In the genomic region with DNA sequence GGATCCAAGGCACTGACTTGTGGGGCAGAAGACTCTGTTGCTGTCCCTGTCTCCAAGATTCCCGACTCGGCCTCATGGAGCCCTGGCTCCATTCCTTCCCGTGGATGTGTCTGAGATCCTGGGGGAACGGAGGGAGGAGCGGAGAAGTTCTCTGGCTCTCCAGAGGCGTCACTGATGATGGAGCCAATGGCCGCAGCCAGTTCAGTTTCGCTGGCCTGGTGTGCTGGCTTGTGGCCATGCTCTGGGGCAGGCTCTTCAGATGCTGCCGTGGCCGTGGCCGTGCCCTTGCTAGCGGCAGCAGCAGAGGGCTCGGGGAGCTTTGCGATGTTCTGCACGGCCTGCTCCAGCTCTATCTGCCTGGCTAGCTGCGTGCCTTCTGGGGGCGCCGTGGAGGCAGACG, we compare ENCODE assay signal across 24 mouse cellular contexts. TPM values are rescaled to one million over a fixed set of nuclear protein-coding genes. Genes with fewer than 3 reads are reported as not detected.
DNase-seq lines count a peak whose midpoint lies in the region; ATAC-seq and TF ChIP-seq lines count a peak whose summit lies in the region.
"Had no signal": no experiment of that assay in that cellular context is flagged by ENCODE, and none has a peak within 500 bp of the region (broad histone marks: within the 10 kb centered on the region; RNA-seq: fewer than 3 reads in every experiment).

No protein-coding gene starts in this region.

- no peak overlapping the region for H3K9ac ChIP-seq in heart, embryonic 14.5 days (ENCODE audit: low read length)
- H3K9ac ChIP-seq in heart, embryonic 12.5 days, result no peak overlapping the region
- H3K9ac ChIP-seq in liver, embryonic 14.5 days (replicated peaks), result no peak overlapping the region
- H3K9ac ChIP-seq in liver, embryonic 11.5 days (ENCODE audit: low read depth, low read length), result no peak overlapping the region
- H3K9ac ChIP-seq in midbrain, postnatal 0 days (replicated peaks; ENCODE audit: low read length, poor library complexity, severe bottlenecking), result no peak overlapping the region
- H3K9ac ChIP-seq in midbrain, embryonic 11.5 days (ENCODE audit: low read length), result no peak overlapping the region
- H3K9ac ChIP-seq: embryonic facial prominence, embryonic 15.5 days; forebrain, postnatal 0 days; heart, embryonic 13.5 days; liver, embryonic 12.5 days; stomach, embryonic 15.5 days had no signal

- no peaks in the 10 kb centered on the region for H3K4me1 ChIP-seq in heart, embryonic 14.5 days (ENCODE audit: control insufficient read depth in 2 of 2, insufficient read depth in 2 of 2, low read length in 2 of 2)
- no peaks in the 10 kb centered on the region for H3K4me1 ChIP-seq in heart, embryonic 12.5 days (replicated peaks)
- no peaks in the 10 kb centered on the region for H3K4me1 ChIP-seq in liver, embryonic 14.5 days (replicated peaks; ENCODE audit: control insufficient read depth in 2 of 2, insufficient read depth in 2 of 2, low read length in 1 of 2)
- H3K4me1 ChIP-seq in liver, embryonic 11.5 days (replicated peaks; ENCODE audit: control insufficient read depth, insufficient read depth, low read length), result no peaks in the 10 kb centered on the region; the same call in 1 of the 2 replicates
- no peaks in the 10 kb centered on the region for H3K4me1 ChIP-seq in midbrain, postnatal 0 days (ENCODE audit: insufficient read depth, low read length)
- H3K4me1 ChIP-seq in midbrain, embryonic 11.5 days (ENCODE audit: control insufficient read depth, insufficient read depth, low read length), result no peaks in the 10 kb centered on the region
- H3K4me1 ChIP-seq: heart, embryonic 13.5 days; liver, embryonic 12.5 days; stomach, embryonic 15.5 days had no signal

- 0 out of 2 replicates have a peak, but pooled peaks have one; percentile 33 for ATAC-seq in heart, embryonic 14.5 days (ENCODE audit: insufficient number of reproducible peaks, insufficient read depth, low FRiP score, low read depth)
- ATAC-seq in heart, embryonic 12.5 days (ENCODE audit: insufficient number of reproducible peaks, low FRiP score), result no peak
- no peak for ATAC-seq in liver, embryonic 14.5 days (ENCODE audit: insufficient read depth)
- ATAC-seq in liver, embryonic 11.5 days (replicated peaks; ENCODE audit: low FRiP score), result no peak
- ATAC-seq in midbrain, postnatal 0 days (ENCODE audit: low FRiP score), result no peak
- no peak for ATAC-seq in midbrain, embryonic 11.5 days (ENCODE audit: low FRiP score)
- ATAC-seq: forebrain, postnatal 0 days; liver, embryonic 12.5 days had no signal

- H3K9me3 ChIP-seq in heart, embryonic 14.5 days (ENCODE audit: control insufficient read depth, low read length), result no peaks in the 10 kb centered on the region
- H3K9me3 ChIP-seq in heart, embryonic 12.5 days (replicated peaks), result peaks cover 11% of the 10 kb centered on the region; the same call in 1 of the 2 replicates
- H3K9me3 ChIP-seq in liver, embryonic 14.5 days (ENCODE audit: control insufficient read depth, low read length), result peaks cover 11% of the 10 kb centered on the region
- no peaks in the 10 kb centered on the region for H3K9me3 ChIP-seq in liver, embryonic 11.5 days (ENCODE audit: control insufficient read depth, low read length)
- no peaks in the 10 kb centered on the region for H3K9me3 ChIP-seq in midbrain, postnatal 0 days (ENCODE audit: low read length)
- H3K9me3 ChIP-seq in midbrain, embryonic 11.5 days (ENCODE audit: control insufficient read depth, low read length), result no peaks in the 10 kb centered on the region
- H3K9me3 ChIP-seq: heart, embryonic 13.5 days; stomach, embryonic 15.5 days had no signal

- H3K27ac ChIP-seq in heart, embryonic 14.5 days (replicated peaks in 1 of 2; ENCODE audit: control insufficient read depth in 1 of 2, insufficient read depth in 1 of 2, low read depth in 2 of 2, low read length in 2 of 2), result no peak overlapping the region
- H3K27ac ChIP-seq in heart, embryonic 12.5 days (ENCODE audit: poor library complexity, severe bottlenecking), result no peak overlapping the region
- no peak overlapping the region for H3K27ac ChIP-seq in liver, embryonic 14.5 days
- H3K27ac ChIP-seq in liver, embryonic 11.5 days (ENCODE audit: low read depth, low read length), result no peak overlapping the region
- no peak overlapping the region for H3K27ac ChIP-seq in midbrain, postnatal 0 days (ENCODE audit: low read depth, low read length)
- H3K27ac ChIP-seq in midbrain, embryonic 11.5 days (ENCODE audit: low read depth, low read length), result no peak overlapping the region
- H3K27ac ChIP-seq: embryonic facial prominence, embryonic 15.5 days; heart, embryonic 13.5 days; liver, embryonic 12.5 days; stomach, embryonic 15.5 days had no signal

- H3K4me2 ChIP-seq in heart, embryonic 14.5 days (ENCODE audit: low read length), result no peak overlapping the region
- no peak overlapping the region for H3K4me2 ChIP-seq in heart, embryonic 12.5 days
- H3K4me2 ChIP-seq in liver, embryonic 14.5 days (ENCODE audit: low read depth), result no peak overlapping the region
- H3K4me2 ChIP-seq in liver, embryonic 11.5 days, result no peak overlapping the region
- no peak overlapping the region for H3K4me2 ChIP-seq in midbrain, postnatal 0 days (ENCODE audit: low read depth, low read length, poor library complexity, severe bottlenecking)
- no peak overlapping the region for H3K4me2 ChIP-seq in midbrain, embryonic 11.5 days
- H3K4me2 ChIP-seq: embryonic facial prominence, embryonic 15.5 days; heart, embryonic 13.5 days; liver, embryonic 12.5 days; stomach, embryonic 15.5 days had no signal

- 84% methylated on average over 19 of the region's 19 CpGs for WGBS in heart, embryonic 14.5 days
- 90% methylated on average over 19 of the region's 19 CpGs for WGBS in heart, embryonic 12.5 days
- WGBS in liver, embryonic 14.5 days (ENCODE audit: insufficient replicate concordance), result 90% methylated on average over 19 of the region's 19 CpGs
- 91% methylated on average over 19 of the region's 19 CpGs for WGBS in liver, embryonic 11.5 days
- whole genome bisulfite sequencing in midbrain, postnatal 0 days, result 92% methylated on average over 19 of the region's 19 CpGs
- WGBS in midbrain, embryonic 11.5 days, result 92% methylated on average over 19 of the region's 19 CpGs

- peaks cover 100% of the 10 kb centered on the region for H3K36me3 ChIP-seq in heart, embryonic 14.5 days (ENCODE audit: control insufficient read depth, insufficient read depth, low read length)
- H3K36me3 ChIP-seq in heart, embryonic 12.5 days, result peaks cover 100% of the 10 kb centered on the region
- peaks cover 79% of the 10 kb centered on the region for H3K36me3 ChIP-seq in liver, embryonic 14.5 days (replicated peaks; ENCODE audit: control insufficient read depth, insufficient read depth, low read depth)
- peaks cover 88% of the 10 kb centered on the region for H3K36me3 ChIP-seq in liver, embryonic 11.5 days (ENCODE audit: control insufficient read depth, insufficient read depth, low read length)
- peaks cover 95% of the 10 kb centered on the region for H3K36me3 ChIP-seq in midbrain, postnatal 0 days (ENCODE audit: insufficient read depth, low read length)
- H3K36me3 ChIP-seq in midbrain, embryonic 11.5 days (ENCODE audit: control insufficient read depth, insufficient read depth, low read length), result peaks cover 77% of the 10 kb centered on the region

- H3K4me3 ChIP-seq in heart, embryonic 14.5 days (ENCODE audit: control insufficient read depth in 1 of 2, insufficient read depth in 1 of 2, low read depth in 1 of 2, low read length in 2 of 2), result no peak overlapping the region
- no peak overlapping the region for H3K4me3 ChIP-seq in heart, embryonic 12.5 days
- H3K4me3 ChIP-seq in liver, embryonic 14.5 days (ENCODE audit: insufficient read depth in 1 of 2, low read depth in 2 of 2, low read length in 2 of 2), result no peak overlapping the region
- no peak overlapping the region for H3K4me3 ChIP-seq in liver, embryonic 11.5 days (ENCODE audit: low read depth, low read length)
- no peak overlapping the region for H3K4me3 ChIP-seq in midbrain, postnatal 0 days (ENCODE audit: low read depth, low read length)
- H3K4me3 ChIP-seq in midbrain, embryonic 11.5 days (ENCODE audit: low read depth, low read length), result no peak overlapping the region
- H3K4me3 ChIP-seq: embryonic facial prominence, embryonic 15.5 days; heart, embryonic 13.5 days; liver, embryonic 12.5 days; myocyte; stomach, embryonic 15.5 days had no signal

- TF ChIP-seq EP300 in liver, embryonic 14.5 days (IDR thresholded peaks at IDR 0.05; ENCODE audit: low read depth), result no peak

- peak; percentile 25 for DNase-seq in cerebellum, adult 11-12 months
- no peak for DNase-seq in cerebellum, postnatal 4 days (ENCODE audit: low spot score in 2 of 2)
- DNase-seq in liver, embryonic 14.5 days (ENCODE audit: low read depth in 3 of 3, low spot score in 3 of 3), result no peak
- no peak for DNase-seq in liver, embryonic 11.5 days (ENCODE audit: low spot score)
- DNase-seq in midbrain, postnatal 0 days (ENCODE audit: low spot score), result peak; percentile 46
- no peak for DNase-seq in midbrain, embryonic 11.5 days (ENCODE audit: low spot score, missing footprints)
- DNase-seq: adrenal gland, postnatal 14 days; forebrain, postnatal 0 days; kidney, postnatal 4 days; midbrain, embryonic 14.5 days; thymus, adult 2 months had no signal

- TF ChIP-seq CTCF in liver, embryonic 14.5 days (IDR thresholded peaks at IDR 0.05; ENCODE audit: low read depth), result peak; percentile 11; the same call in 1 of the 2 replicates
- TF ChIP-seq CTCF in midbrain, postnatal 0 days (IDR thresholded peaks at IDR 0.05), result no peak

- H3K27me3 ChIP-seq in heart, embryonic 14.5 days (ENCODE audit: control insufficient read depth, insufficient read depth, low read length), result no peaks in the 10 kb centered on the region
- H3K27me3 ChIP-seq in heart, embryonic 12.5 days (replicated peaks), result no peaks in the 10 kb centered on the region
- H3K27me3 ChIP-seq in liver, embryonic 14.5 days (ENCODE audit: control insufficient read depth, insufficient read depth, low read length), result no peaks in the 10 kb centered on the region
- H3K27me3 ChIP-seq in liver, embryonic 11.5 days (replicated peaks; ENCODE audit: control insufficient read depth, insufficient read depth, low read length), result no peaks in the 10 kb centered on the region
- H3K27me3 ChIP-seq in midbrain, postnatal 0 days (ENCODE audit: insufficient read depth, low read length), result no peaks in the 10 kb centered on the region
- no peaks in the 10 kb centered on the region for H3K27me3 ChIP-seq in midbrain, embryonic 11.5 days (ENCODE audit: control insufficient read depth, insufficient read depth, low read length)
- H3K27me3 ChIP-seq: embryonic facial prominence, embryonic 15.5 days; heart, embryonic 13.5 days; liver, embryonic 12.5 days; stomach, embryonic 15.5 days had no signal

RNA-seq across cellular contexts. Expression of a gene that starts 30.0 kb away (rescaled TPM):
- 16.2 and 18.8 TPM in 2 replicates for polyA plus RNA-seq in heart, embryonic 14.5 days (2014; fragmentation: Nextera tagmentation; extraction: Ambion mirVana)
- 24.9 and 25.3 TPM in 2 replicates for polyA plus RNA-seq in heart, embryonic 12.5 days (2016; fragmentation: Nextera tagmentation; extraction: Ambion mirVana)
- polyA plus RNA-seq in liver, embryonic 14.5 days (2012; rRNA removed), result 8.7 and 9.1 TPM in 2 replicates
- polyA plus RNA-seq in liver, embryonic 14.5 days (2014; fragmentation: Nextera tagmentation; extraction: Ambion mirVana), result 5.1 and 7.1 TPM in 2 replicates
- 24.3 and 26.4 TPM in 2 replicates for polyA plus RNA-seq in liver, embryonic 11.5 days (2014; fragmentation: Nextera tagmentation; extraction: Ambion mirVana)
- 31.0 and 34.4 TPM in 2 replicates for total RNA-seq in midbrain, postnatal 0 days (2014; rRNA removed)
- polyA plus RNA-seq in midbrain, postnatal 0 days (2015; fragmentation: Nextera tagmentation; extraction: Ambion mirVana), result 30.1 and 30.8 TPM in 2 replicates
- polyA plus RNA-seq in midbrain, embryonic 11.5 days (2014; fragmentation: Nextera tagmentation; extraction: Ambion mirVana), result 37.4 and 40.6 TPM in 2 replicates

RNA-seq across cellular contexts. Expression of a gene that starts 38.5 kb away (rescaled TPM):
- polyA plus RNA-seq in heart, embryonic 14.5 days (2014; fragmentation: Nextera tagmentation; extraction: Ambion mirVana), result not detected in 2 replicates
- polyA plus RNA-seq in heart, embryonic 12.5 days (2016; fragmentation: Nextera tagmentation; extraction: Ambion mirVana), result not detected in 2 replicates
- polyA plus RNA-seq in liver, embryonic 14.5 days (2012; rRNA removed), result not detected in 2 replicates
- not detected in 2 replicates for polyA plus RNA-seq in liver, embryonic 14.5 days (2014; fragmentation: Nextera tagmentation; extraction: Ambion mirVana)
- polyA plus RNA-seq in liver, embryonic 11.5 days (2014; fragmentation: Nextera tagmentation; extraction: Ambion mirVana), result not detected in 2 replicates
- 1.9 and 4.5 TPM in 2 replicates for total RNA-seq in midbrain, postnatal 0 days (2014; rRNA removed)
- polyA plus RNA-seq in midbrain, postnatal 0 days (2015; fragmentation: Nextera tagmentation; extraction: Ambion mirVana), result 0.52 and 0.76 TPM in 2 replicates
- not detected in 2 replicates for polyA plus RNA-seq in midbrain, embryonic 11.5 days (2014; fragmentation: Nextera tagmentation; extraction: Ambion mirVana)
- total RNA-seq: adrenal gland, postnatal 14 days; hematopoietic stem cell, adult 5-6 weeks; MEL; neutrophil, adult 5-6 weeks had no signal
- polyA plus RNA-seq: embryonic facial prominence, embryonic 15.5 days; heart, embryonic 13.5 days; kidney, embryonic 14.5 days; limb, embryonic 11.5 days; liver, embryonic 12.5 days; myocyte; stomach, embryonic 15.5 days had no signal

RNA-seq across cellular contexts. Expression of a gene that starts 53.9 kb away (rescaled TPM):
- 172 and 266 TPM in 2 replicates for polyA plus RNA-seq in heart, embryonic 14.5 days (2014; fragmentation: Nextera tagmentation; extraction: Ambion mirVana)
- polyA plus RNA-seq in heart, embryonic 12.5 days (2016; fragmentation: Nextera tagmentation; extraction: Ambion mirVana), result 186 and 208 TPM in 2 replicates
- 0.06 and 0.11 TPM in 2 replicates for polyA plus RNA-seq in liver, embryonic 14.5 days (2012; rRNA removed)
- not detected in 2 replicates for polyA plus RNA-seq in liver, embryonic 14.5 days (2014; fragmentation: Nextera tagmentation; extraction: Ambion mirVana)
- polyA plus RNA-seq in liver, embryonic 11.5 days (2014; fragmentation: Nextera tagmentation; extraction: Ambion mirVana), result 0.42 and 1.2 TPM in 2 replicates
- 0.05 TPM in 1 of 2 replicates, not detected in the other for total RNA-seq in midbrain, postnatal 0 days (2014; rRNA removed)
- polyA plus RNA-seq in midbrain, postnatal 0 days (2015; fragmentation: Nextera tagmentation; extraction: Ambion mirVana), result 0.10 and 0.12 TPM in 2 replicates
- not detected in 2 replicates for polyA plus RNA-seq in midbrain, embryonic 11.5 days (2014; fragmentation: Nextera tagmentation; extraction: Ambion mirVana)
- total RNA-seq: forebrain, postnatal 0 days; MEL; neutrophil, adult 5-6 weeks had no signal
- polyA plus RNA-seq: forebrain, postnatal 0 days; kidney, embryonic 14.5 days; midbrain, embryonic 14.5 days had no signal

RNA-seq across cellular contexts. Expression of a gene that starts 58.6 kb away (rescaled TPM):
- polyA plus RNA-seq in heart, embryonic 14.5 days (2014; fragmentation: Nextera tagmentation; extraction: Ambion mirVana), result 0.26 and 1.1 TPM in 2 replicates
- polyA plus RNA-seq in heart, embryonic 12.5 days (2016; fragmentation: Nextera tagmentation; extraction: Ambion mirVana), result 0.78 and 1.2 TPM in 2 replicates
- polyA plus RNA-seq in liver, embryonic 14.5 days (2012; rRNA removed), result not detected in 2 replicates
- polyA plus RNA-seq in liver, embryonic 14.5 days (2014; fragmentation: Nextera tagmentation; extraction: Ambion mirVana), result not detected in 2 replicates
- polyA plus RNA-seq in liver, embryonic 11.5 days (2014; fragmentation: Nextera tagmentation; extraction: Ambion mirVana), result not detected in 2 replicates
- total RNA-seq in midbrain, postnatal 0 days (2014; rRNA removed), result not detected in 2 replicates
- 0.27 and 0.43 TPM in 2 replicates for polyA plus RNA-seq in midbrain, postnatal 0 days (2015; fragmentation: Nextera tagmentation; extraction: Ambion mirVana)
- not detected in 2 replicates for polyA plus RNA-seq in midbrain, embryonic 11.5 days (2014; fragmentation: Nextera tagmentation; extraction: Ambion mirVana)
- total RNA-seq: adrenal gland, postnatal 14 days; forebrain, postnatal 0 days; hematopoietic stem cell, adult 5-6 weeks; layer of hippocampus, postnatal 10 days; MEL; neutrophil, adult 5-6 weeks had no signal
- polyA plus RNA-seq: embryonic facial prominence, embryonic 15.5 days; forebrain, postnatal 0 days; limb, embryonic 11.5 days; liver, embryonic 12.5 days; midbrain, embryonic 14.5 days; stomach, embryonic 15.5 days had no signal

Comparison
In these comparisons a context has a peak if more than half of its experiments do, and no peak if none do; other contexts are left out.
1. DNase-seq: peak in cerebellum, adult 11-12 months (single experiment) and midbrain, postnatal 0 days (single experiment); none in cerebellum, postnatal 4 days (0 of 2), liver, embryonic 14.5 days (0 of 3), liver, embryonic 11.5 days (single experiment) and midbrain, embryonic 11.5 days (single experiment).
2. RNA of a gene that starts 53.9 kb away (polyA plus RNA-seq): 172 to 266 TPM in heart, embryonic 14.5 days and 186 to 208 TPM in heart, embryonic 12.5 days; 0.42 to 1.2 TPM in liver, embryonic 11.5 days, 0.10 to 0.12 TPM in midbrain, postnatal 0 days, 0.06 to 0.11 TPM in liver, embryonic 14.5 days and not detected in midbrain, embryonic 11.5 days; every median in the first group is over 10 times any median in the second.